Mouse (Mus musculus): ENCODE measurements at regions not wholly inside any gene's neighbourhood (a gene's known extent, or its start where the extent isn't known, plus 50 kb on each side); places are given as distances from the start of the nearest gene placed in this dataset.

GRCm38 (mm10) chr9:8838891-8839290, 60.7 kb upstream of the Pgr start:
- TF ChIP-seq CTCF (IDR thresholded peaks at IDR 0.05; ENCODE audit: borderline replicate concordance, insufficient read depth, low read length) (no peak), POLR2A (IDR thresholded peaks at IDR 0.05; ENCODE audit: low read depth, low read length) (no peak)
